Mouse (Mus musculus): ENCODE measurements around the gene Olfr1055. TPM values are rescaled to one million over a fixed set of nuclear protein-coding genes. Genes with fewer than 3 reads are reported as not detected.

Gene Olfr1055
- polyA plus RNA-seq, 1 experiment from 2014 or later: not detected

GRCm38 (mm10) chr2:86315184-86315583 is 34.9 kb downstream of the Olfr1055 start, which contains the start of gene Olfr1053:
TSS of gene Olfr1053 (minus strand) at chr2:86315284.
- Histone ChIP-seq H3K4me2 (ENCODE audit: low read length) (no peak within 1 kb of the TSS), H3K36me3 (ENCODE audit: control insufficient read depth, insufficient read depth, low read length) (no peaks in the 10 kb centered on the region), H3K27ac (replicated peaks in 1 of 2; ENCODE audit: control insufficient read depth in 1 of 2, insufficient read depth in 1 of 2, low read depth in 2 of 2, low read length in 2 of 2) (no peak within 1 kb of the TSS), H3K9me3 (ENCODE audit: control insufficient read depth, low read length) (no peaks in the 10 kb centered on the region), H3K27me3 (ENCODE audit: control insufficient read depth, insufficient read depth, low read length) (no peaks in the 10 kb centered on the region), H3K9ac (ENCODE audit: low read length) (no peak within 1 kb of the TSS), H3K4me1 (ENCODE audit: control insufficient read depth in 2 of 2, insufficient read depth in 2 of 2, low read length in 2 of 2) (no peaks in the 10 kb centered on the region), H3K4me3 (ENCODE audit: control insufficient read depth in 1 of 2, insufficient read depth in 1 of 2, low read depth in 1 of 2, low read length in 2 of 2) (no peak within 1 kb of the TSS)
- WGBS: 52% methylated on average over 3 of the region's 3 CpGs
- ATAC-seq (ENCODE audit: insufficient number of reproducible peaks, insufficient read depth, low FRiP score, low read depth): no peak

Other genes starting within 250 kb of the Olfr1055 start
- gene Olfr1039, start 214.4 kb downstream of the Olfr1055 start, polyA plus RNA-seq (2014; fragmentation: Nextera tagmentation; extraction: Ambion mirVana): not detected in 2 replicates
- not detected in 2 replicates for gene Olfr1040, start 203.6 kb downstream of the Olfr1055 start, polyA plus RNA-seq (2014; fragmentation: Nextera tagmentation; extraction: Ambion mirVana)
- gene Olfr1042, start 188.4 kb downstream of the Olfr1055 start, polyA plus RNA-seq (2014; fragmentation: Nextera tagmentation; extraction: Ambion mirVana): not detected in 2 replicates
- gene Olfr1043, start 182.8 kb downstream of the Olfr1055 start, polyA plus RNA-seq (2014; fragmentation: Nextera tagmentation; extraction: Ambion mirVana): not detected in 2 replicates
- gene Olfr1044, start 172.5 kb downstream of the Olfr1055 start, polyA plus RNA-seq (2014; fragmentation: Nextera tagmentation; extraction: Ambion mirVana): not detected in 2 replicates
- not detected in 2 replicates for gene Olfr52, start 164.6 kb downstream of the Olfr1055 start, polyA plus RNA-seq (2014; fragmentation: Nextera tagmentation; extraction: Ambion mirVana)
- gene Olfr1045, start 147.3 kb downstream of the Olfr1055 start, polyA plus RNA-seq (2014; fragmentation: Nextera tagmentation; extraction: Ambion mirVana): not detected in 2 replicates
- gene Olfr1046, start 131.0 kb downstream of the Olfr1055 start, polyA plus RNA-seq (2014; fragmentation: Nextera tagmentation; extraction: Ambion mirVana): not detected in 2 replicates
- gene Olfr1047, start 118.9 kb downstream of the Olfr1055 start, polyA plus RNA-seq (2014; fragmentation: Nextera tagmentation; extraction: Ambion mirVana): not detected in 2 replicates
- gene Olfr1048, start 110.0 kb downstream of the Olfr1055 start, polyA plus RNA-seq (2014; fragmentation: Nextera tagmentation; extraction: Ambion mirVana): not detected in 2 replicates
- gene Olfr1049, start 92.0 kb downstream of the Olfr1055 start, polyA plus RNA-seq (2014; fragmentation: Nextera tagmentation; extraction: Ambion mirVana): not detected in 2 replicates
- not detected in 2 replicates for gene Olfr1051, start 71.2 kb downstream of the Olfr1055 start, polyA plus RNA-seq (2014; fragmentation: Nextera tagmentation; extraction: Ambion mirVana)
- gene Olfr1052, start 57.8 kb downstream of the Olfr1055 start, polyA plus RNA-seq (2014; fragmentation: Nextera tagmentation; extraction: Ambion mirVana): not detected in 2 replicates
- not detected in 2 replicates for gene Olfr1053, start 35.0 kb downstream of the Olfr1055 start, polyA plus RNA-seq (2014; fragmentation: Nextera tagmentation; extraction: Ambion mirVana)
- gene Olfr1054, start 14.9 kb downstream of the Olfr1055 start, polyA plus RNA-seq (2014; fragmentation: Nextera tagmentation; extraction: Ambion mirVana): not detected in 2 replicates
- not detected in 2 replicates for gene Olfr1056, start 12.2 kb upstream of the Olfr1055 start, polyA plus RNA-seq (2014; fragmentation: Nextera tagmentation; extraction: Ambion mirVana)
- gene Olfr1057, start 28.1 kb upstream of the Olfr1055 start, polyA plus RNA-seq (2014; fragmentation: Nextera tagmentation; extraction: Ambion mirVana): not detected in 2 replicates
- not detected in 2 replicates for gene Olfr1058, start 38.3 kb upstream of the Olfr1055 start, polyA plus RNA-seq (2014; fragmentation: Nextera tagmentation; extraction: Ambion mirVana)
- not detected in 2 replicates for gene Olfr1061, start 63.8 kb upstream of the Olfr1055 start, polyA plus RNA-seq (2014; fragmentation: Nextera tagmentation; extraction: Ambion mirVana)
- not detected in 2 replicates for gene Olfr1062, start 76.5 kb upstream of the Olfr1055 start, polyA plus RNA-seq (2014; fragmentation: Nextera tagmentation; extraction: Ambion mirVana)
- not detected in 2 replicates for gene Olfr1065, start 100.3 kb upstream of the Olfr1055 start, polyA plus RNA-seq (2014; fragmentation: Nextera tagmentation; extraction: Ambion mirVana)
- gene Olfr1066, start 106.0 kb upstream of the Olfr1055 start, polyA plus RNA-seq (2014; fragmentation: Nextera tagmentation; extraction: Ambion mirVana): not detected in 2 replicates
- not detected in 2 replicates for gene Olfr228, start 137.1 kb upstream of the Olfr1055 start, polyA plus RNA-seq (2014; fragmentation: Nextera tagmentation; extraction: Ambion mirVana)
- not detected in 2 replicates for gene Olfr1076, start 158.2 kb upstream of the Olfr1055 start, polyA plus RNA-seq (2014; fragmentation: Nextera tagmentation; extraction: Ambion mirVana)
- gene Olfr1079, start 192.2 kb upstream of the Olfr1055 start, polyA plus RNA-seq (2014; fragmentation: Nextera tagmentation; extraction: Ambion mirVana): not detected in 2 replicates
- gene Olfr1080, start 208.0 kb upstream of the Olfr1055 start, polyA plus RNA-seq (2014; fragmentation: Nextera tagmentation; extraction: Ambion mirVana): not detected in 2 replicates
- gene Olfr1082, start 248.7 kb upstream of the Olfr1055 start, polyA plus RNA-seq (2014; fragmentation: Nextera tagmentation; extraction: Ambion mirVana): not detected in 2 replicates